Mouse (Mus musculus): ENCODE data around the gene Pcbp4. TPM values are rescaled to one million over a fixed set of nuclear protein-coding genes. Genes with fewer than 3 reads are reported as not detected.

The Pcbp4 gene
- polyA plus RNA-seq, 1 experiment from 2014 or later, result 83.4 TPM

GRCm38 (mm10) chr9:106417841-106418625, 35.1 kb upstream of the Pcbp4 start:
- H3K27me3 ChIP-seq, result no peaks in the 10 kb centered on the region
- in situ Hi-C loops (cut with MboI; ENCODE audit: low pct_unique_long_range_greater_than_20kb), result no loop called here
- ATAC-seq, result peak; percentile 45
- ChIA-PET CTCF (interaction anchor here (1.1 to 7.7 kb wide), 5 partner anchors 9 to 129 kb away, joined by 3 to 82 read pairs (median 3); no protein-coding TSS in a partner anchor), POLR2A (interaction anchor here (0.6 to 1.1 kb wide), 2 partner anchors 46 to 60 kb away, joined by 3 to 4 read pairs; no protein-coding TSS in a partner anchor)
- DNase-seq (ENCODE audit: low read depth, low spot score), result no peak
- TF ChIP-seq CTCF (IDR thresholded peaks at IDR 0.05), result peak; percentile 81

- CTCF ChIA-PET, result interaction anchor here (1.0 to 7.7 kb wide), 11 partner anchors 14 to 133 kb away, joined by 3 to 82 read pairs (median 5); partner anchors contain the start of genes Parp3 and Rrp9
- H3K27me3 ChIP-seq, result no peaks in the 10 kb centered on the region
- no peak for DNase-seq (ENCODE audit: low read depth, low spot score)
- POLR2A ChIA-PET, result interaction anchor here (1.1 to 1.7 kb wide), 4 partner anchors 51 to 133 kb away, joined by 4 to 5 read pairs (median 4); partner anchors contain the start of gene Dusp7
- ATAC-seq, result no peak
- no peak for TF ChIP-seq CTCF (IDR thresholded peaks at IDR 0.05)
- in situ Hi-C loops (cut with MboI; ENCODE audit: low pct_unique_long_range_greater_than_20kb), result loop anchor here (5.0 kb wide), 1 partner anchor 113 kb away; no protein-coding TSS in a partner anchor
Measured at GRCm38 (mm10) chr9:106420608-106421007, 32.5 kb upstream of the Pcbp4 start.

DNA sequence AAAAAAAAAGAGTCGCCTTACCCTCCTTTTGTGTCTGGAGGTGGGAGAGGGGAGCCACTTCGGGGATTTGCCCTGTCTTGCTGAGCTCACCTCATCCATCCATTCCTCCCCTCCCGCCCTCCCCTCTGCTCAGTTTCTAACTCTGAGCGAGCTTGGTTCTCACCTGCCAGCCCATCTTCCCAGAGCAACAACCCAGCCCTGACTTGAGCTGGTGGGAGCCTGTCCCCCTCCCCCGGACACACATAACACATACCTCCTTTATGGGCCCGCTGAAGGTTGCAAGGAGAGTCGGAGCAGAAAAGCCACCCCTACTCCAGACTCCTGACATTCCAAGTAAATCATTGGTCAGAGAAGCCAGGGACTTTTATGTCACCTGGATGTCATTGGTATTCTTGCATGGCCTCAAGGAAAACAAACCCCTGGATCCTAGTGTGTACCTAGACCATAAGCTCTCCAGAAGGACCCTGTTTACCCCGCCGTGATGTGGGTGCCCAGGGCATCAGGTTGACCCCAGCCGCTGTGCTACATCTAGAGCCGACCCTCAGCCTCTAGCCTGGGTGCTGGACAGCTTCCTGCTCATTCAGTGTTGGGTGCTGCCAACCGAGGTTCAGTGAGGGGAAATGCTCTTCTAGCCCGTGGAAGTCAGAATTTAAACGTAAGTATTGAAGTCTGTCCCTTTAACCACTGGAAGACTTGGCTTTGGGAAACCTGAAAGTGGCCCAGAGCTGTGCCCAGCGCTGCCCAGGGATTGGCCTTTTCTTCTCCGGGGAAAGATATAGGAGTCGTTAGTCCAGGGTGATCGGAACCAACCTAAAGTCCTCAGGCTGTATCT, 31.8 kb upstream of the Pcbp4 start:
- in situ Hi-C loops (cut with MboI; ENCODE audit: low pct_unique_long_range_greater_than_20kb), result loop anchor here (5.0 kb wide), 1 partner anchor 114 kb away; no protein-coding TSS in a partner anchor
- TF ChIP-seq CTCF (IDR thresholded peaks at IDR 0.05), result no peak
- ATAC-seq, result peak; percentile 24
- POLR2A ChIA-PET, result interaction anchor here (1.4 to 1.7 kb wide), 4 partner anchors 52 to 134 kb away, joined by 4 read pairs; partner anchors contain the start of gene Dusp7
- DNase-seq (ENCODE audit: low read depth, low spot score), result no peak
- H3K27me3 ChIP-seq, result no peaks in the 10 kb centered on the region
- CTCF ChIA-PET, result interaction anchor here (0.7 to 7.7 kb wide), 21 partner anchors 8 to 145 kb away, joined by 3 to 82 read pairs (median 4); partner anchors contain the start of genes Parp3, Poc1a, Rpl29 and Rrp9

DNA sequence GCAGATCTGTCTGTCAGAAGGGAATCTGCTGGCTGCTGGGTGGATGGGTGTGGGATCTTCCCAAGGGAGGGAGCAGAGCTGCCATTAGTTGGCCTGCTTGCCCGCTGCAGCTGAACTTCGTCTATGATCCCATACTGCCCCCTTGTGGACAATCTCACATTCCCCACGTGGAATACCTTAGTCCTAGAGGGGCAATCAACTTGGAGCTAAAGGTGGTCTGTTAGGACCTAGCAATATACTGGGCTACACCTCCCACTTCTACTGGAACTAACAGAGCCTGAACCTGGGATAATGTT, 31.3 kb upstream of the Pcbp4 start:
- DNase-seq (ENCODE audit: low read depth, low spot score) (no peak), ATAC-seq (peak; percentile 80)
- H3K27me3 ChIP-seq, result no peaks in the 10 kb centered on the region
- in situ Hi-C loops (cut with MboI; ENCODE audit: low pct_unique_long_range_greater_than_20kb), result loop anchor here (5.0 kb wide), 1 partner anchor 115 kb away; no protein-coding TSS in a partner anchor
- CTCF ChIA-PET, result interaction anchor here (0.7 to 7.7 kb wide), 19 partner anchors 8 to 146 kb away, joined by 3 to 82 read pairs (median 5); partner anchors contain the start of genes Parp3, Poc1a, Rpl29 and Rrp9
- POLR2A ChIA-PET, result interaction anchor here (1.4 to 1.7 kb wide), 4 partner anchors 53 to 134 kb away, joined by 4 read pairs; partner anchors contain the start of gene Dusp7
- peak; percentile 86 for TF ChIP-seq CTCF (IDR thresholded peaks at IDR 0.05)

DNA sequence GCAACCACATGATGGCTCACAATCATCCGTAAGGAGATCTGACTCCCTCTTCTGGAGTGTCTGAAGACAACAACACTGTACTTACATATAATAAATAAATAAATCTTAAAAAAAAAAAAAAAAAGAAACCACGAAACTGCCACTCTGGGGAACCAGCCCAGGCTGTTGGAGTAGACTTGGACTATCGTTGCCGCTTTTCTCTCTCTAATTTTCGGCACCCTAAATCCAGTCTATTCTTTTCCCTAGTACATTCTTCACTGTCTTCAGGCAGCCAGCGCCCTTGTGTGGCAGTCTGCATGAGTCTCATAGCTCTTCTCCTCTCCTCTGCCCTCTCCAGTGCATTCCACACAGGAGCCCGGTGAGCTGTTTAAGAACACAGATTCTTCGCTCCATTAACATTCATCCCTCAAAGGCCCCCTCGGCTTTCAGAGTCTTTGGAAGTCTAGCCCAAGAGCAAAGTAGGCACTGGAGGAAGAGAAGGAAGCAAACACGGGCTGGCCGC, 24.3 kb upstream of the Pcbp4 start:
- in situ Hi-C loops (cut with MboI; ENCODE audit: low pct_unique_long_range_greater_than_20kb), result no loop called here
- peak; percentile 46 for ATAC-seq
- ChIA-PET POLR2A (interaction anchor here (0.7 to 1.6 kb wide), 4 partner anchors 14 to 148 kb away, joined by 4 to 5 read pairs (median 5); partner anchors contain the start of genes Pcbp4 and Poc1a), CTCF (interaction anchor here (0.7 to 3.7 kb wide), 5 partner anchors 17 to 461 kb away, joined by 3 to 33 read pairs (median 3); partner anchors contain the start of genes Parp3, Poc1a and Rrp9)
- no peak for TF ChIP-seq CTCF (IDR thresholded peaks at IDR 0.05)
- no peak for DNase-seq (ENCODE audit: low read depth, low spot score)
- no peaks in the 10 kb centered on the region for H3K27me3 ChIP-seq

DNA sequence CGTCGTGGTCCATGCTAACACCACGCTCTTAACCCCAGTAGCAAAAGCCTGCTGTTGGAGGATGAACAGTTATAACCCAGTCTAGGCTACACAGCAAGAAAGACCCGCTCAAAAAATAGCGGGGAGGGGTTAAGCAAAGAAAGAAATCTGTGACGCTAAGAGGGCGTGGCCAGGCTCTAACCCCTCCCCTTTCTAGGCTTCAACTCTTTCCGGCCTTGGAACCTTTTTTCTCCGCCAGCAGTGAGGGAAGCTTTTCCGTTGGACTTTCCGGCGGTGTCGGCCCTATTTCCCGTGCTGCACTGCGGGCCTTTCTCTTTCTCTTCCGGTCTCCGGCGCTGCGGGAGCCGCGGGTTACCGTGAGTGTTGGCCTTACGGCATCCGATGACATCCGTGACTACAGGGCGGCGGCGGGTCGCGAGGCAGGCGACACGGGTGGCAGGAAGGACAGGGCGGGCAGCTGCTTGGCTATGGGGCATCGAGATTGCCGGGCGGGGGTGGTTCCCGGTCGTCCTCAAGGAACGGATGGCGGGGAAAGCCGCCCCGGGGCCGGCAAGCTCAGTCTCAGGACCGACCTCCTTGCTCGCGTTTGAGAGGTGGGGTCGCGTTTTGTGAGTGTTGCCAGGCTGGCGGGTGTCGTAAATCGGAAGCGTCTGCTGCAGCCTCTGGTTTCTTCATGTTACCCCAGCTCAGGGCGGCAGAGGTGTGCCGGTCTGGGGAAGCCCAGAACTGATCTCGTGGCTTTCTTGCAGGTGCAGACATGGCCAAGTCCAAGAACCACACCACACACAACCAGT, 23.7 kb upstream of the Pcbp4 start, which contains the start of gene Rpl29:
Rpl29 (plus strand) TSS at position 234 of the 794 bp plus-strand sequence.
- ATAC-seq (peak; percentile 68), DNase-seq (ENCODE audit: low read depth, low spot score) (peak; percentile 76)
- no peak for TF ChIP-seq CTCF (IDR thresholded peaks at IDR 0.05)
- in situ Hi-C loops (cut with MboI; ENCODE audit: low pct_unique_long_range_greater_than_20kb), result no loop called here
- ChIA-PET CTCF (interaction anchor here (0.7 to 3.7 kb wide), 6 partner anchors 8 to 460 kb away, joined by 3 to 33 read pairs (median 3); partner anchors contain the start of genes Parp3, Poc1a and Rrp9), POLR2A (interaction anchor here (0.6 to 1.6 kb wide), 10 partner anchors 14 to 148 kb away, joined by 3 to 12 read pairs (median 4); partner anchors contain the start of genes Parp3, Pcbp4, Poc1a and Rrp9)
- no peaks in the 10 kb centered on the region for H3K27me3 ChIP-seq

GRCm38 (mm10) chr9:106430015-106430264, 23.2 kb upstream of the Pcbp4 start:
- in situ Hi-C loops (cut with MboI; ENCODE audit: low pct_unique_long_range_greater_than_20kb), result no loop called here
- ATAC-seq (peak; percentile 1), DNase-seq (ENCODE audit: low read depth, low spot score) (no peak)

GRCm38 (mm10) chr9:106433389-106433788, 19.7 kb upstream of the Pcbp4 start:
- in situ Hi-C loops (cut with MboI; ENCODE audit: low pct_unique_long_range_greater_than_20kb), result no loop called here
- DNase-seq (ENCODE audit: low read depth, low spot score) (no peak), ATAC-seq (no peak)
- CTCF ChIA-PET, result no interaction called here
- POLR2A ChIA-PET, result interaction anchor here (1.2 kb wide), 1 partner anchor 15 kb away, joined by 4 read pairs; no protein-coding TSS in a partner anchor
- no peaks in the 10 kb centered on the region for H3K27me3 ChIP-seq
- TF ChIP-seq CTCF (IDR thresholded peaks at IDR 0.05), result no peak

More at GRCm38 (mm10) chr9:106430015-106430264, 23.2 kb upstream of the Pcbp4 start:
- CTCF ChIA-PET, result interaction anchor here (0.8 to 3.7 kb wide), 4 partner anchors 8 to 149 kb away, joined by 3 to 33 read pairs (median 3); partner anchors contain the start of genes Parp3, Poc1a and Rrp9
- no peaks in the 10 kb centered on the region for H3K27me3 ChIP-seq
- POLR2A ChIA-PET, result interaction anchor here (0.6 to 1.6 kb wide), 9 partner anchors 13 to 149 kb away, joined by 3 to 12 read pairs (median 4); partner anchors contain the start of genes Parp3, Pcbp4, Poc1a and Rrp9
- TF ChIP-seq CTCF (IDR thresholded peaks at IDR 0.05), result no peak

DNA sequence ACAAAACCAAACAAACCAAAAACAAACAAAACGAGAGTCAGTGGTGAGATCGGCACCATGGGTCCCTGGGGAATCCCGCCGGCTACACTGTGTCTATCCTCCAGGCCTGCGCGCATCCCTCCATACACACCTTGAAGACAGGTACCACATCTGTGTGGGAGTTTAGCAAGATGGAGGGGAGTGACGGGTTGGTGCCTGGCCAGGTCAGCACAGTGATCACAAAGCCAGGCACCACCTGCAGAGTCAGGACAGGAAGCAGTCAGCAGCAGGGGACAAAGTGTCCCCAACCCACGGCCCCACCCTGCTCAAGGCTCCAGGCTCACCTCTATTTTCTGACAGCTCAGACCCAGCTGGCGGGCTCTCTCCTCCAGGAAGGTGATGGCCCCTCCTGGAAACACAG, 16.5 kb upstream of the Pcbp4 start:
- ATAC-seq, result no peak
- in situ Hi-C loops (cut with MboI; ENCODE audit: low pct_unique_long_range_greater_than_20kb), result loop anchor here (5.0 kb wide), 1 partner anchor 41 kb away; the partner anchor contains the start of genes Parp3 and Rrp9
- no peaks in the 10 kb centered on the region for H3K27me3 ChIP-seq
- no peak for DNase-seq (ENCODE audit: low read depth, low spot score)
- POLR2A ChIA-PET, result interaction anchor here (1.9 kb wide), 1 partner anchor 11 kb away, joined by 5 read pairs; the partner anchor contains the start of genes Abhd14a and Abhd14b
- CTCF ChIA-PET, result interaction anchor here (1.2 kb wide), 1 partner anchor 148 kb away, joined by 3 read pairs; no protein-coding TSS in a partner anchor
- no peak for TF ChIP-seq CTCF (IDR thresholded peaks at IDR 0.05)

Data from Patski (cell line).